Mouse (Mus musculus) forebrain, embryonic 15.5 days (tissue): ENCODE measurements at regions not wholly inside any gene's neighbourhood (a gene's known extent, or its start where the extent isn't known, plus 50 kb on each side); places are given as distances from the start of the nearest gene placed in this dataset.
"Not testable (repeated sequence)": the region's sequence is repeated elsewhere in the genome, so short reads cannot be mapped to it uniquely, and the experiment has no call there.

Experiments used
- ATAC-seq: fragments of 200-750 bp; cut with Nextera tagmentation; replicated peaks from 2 replicates; pipeline ENCODE4 v1.8.0; 2017; ENCODE audit warnings: mild to moderate bottlenecking, moderate TSS enrichment, moderate library complexity
- H3K27ac ChIP-seq: fragments of 300-500 bp; sonication (generic); replicated peaks from 2 replicates; pipeline ENCODE4 v1.5.1; 2015; ENCODE audit warnings: mild to moderate bottlenecking, inconsistent platforms
- H3K27me3 ChIP-seq: fragments of 300-500 bp; sonication (generic); 2 replicates; pipeline ENCODE4 v1.6.1; 2015; ENCODE audit warnings: inconsistent platforms
- H3K36me3 ChIP-seq: fragments of 300-500 bp; sonication (generic); 2 replicates; pipeline ENCODE4 v1.6.1; 2015; ENCODE audit warnings: mild to moderate bottlenecking, inconsistent platforms
- H3K4me1 ChIP-seq: fragments of 300-500 bp; sonication (generic); 2 replicates; pipeline ENCODE4 v1.6.1; 2015; ENCODE audit warnings: inconsistent platforms
- H3K4me2 ChIP-seq: fragments of 300-500 bp; sonication (generic); replicated peaks from 2 replicates; pipeline ENCODE4 v1.6.1; 2015; ENCODE audit warnings: mild to moderate bottlenecking, inconsistent platforms
- H3K4me3 ChIP-seq: fragments of 300-500 bp; sonication (generic); 2 replicates; pipeline ENCODE4 v1.5.1; 2015; ENCODE audit warnings: mild to moderate bottlenecking, inconsistent platforms
- H3K9ac ChIP-seq: fragments of 300-500 bp; sonication (generic); replicated peaks from 2 replicates; pipeline ENCODE4 v1.6.1; 2015; ENCODE audit warnings: mild to moderate bottlenecking, inconsistent platforms
- H3K9me3 ChIP-seq: fragments of 300-500 bp; sonication (generic); 2 replicates; pipeline ENCODE4 v1.6.1; 2016; ENCODE audit warnings: inconsistent platforms
- WGBS: fragments of 180-500 bp; shearing (Covaris S2); methylation state at CpG from one replicate; pipeline ENCODE4 v1.1.7; 2015; ENCODE audit warnings: mixed read lengths; 5-methylcytosine and 5-hydroxymethylcytosine counted together

DNA sequence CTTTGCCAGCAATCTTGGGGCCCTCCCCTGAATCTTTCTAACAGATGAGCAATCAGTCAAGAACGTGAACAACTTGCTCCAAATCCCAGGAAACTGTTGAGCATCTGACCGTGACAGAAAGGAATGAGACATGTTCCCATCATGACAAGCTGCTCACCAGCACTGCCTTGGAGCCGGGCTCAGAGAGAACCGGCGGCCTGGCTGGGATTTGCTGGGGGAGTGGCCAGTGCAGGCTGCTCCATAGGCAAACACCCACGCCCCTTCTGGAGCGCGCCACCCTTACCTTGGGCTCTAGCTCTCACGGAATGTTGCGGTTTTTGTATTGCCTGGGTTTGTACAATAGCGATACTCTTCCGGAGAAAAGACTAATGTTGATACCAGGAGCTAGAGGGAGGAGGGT is 605.4 kb upstream of the Gm19410 start:
- no peak overlapping the region for H3K27ac ChIP-seq
- no peaks in the 10 kb centered on the region for H3K36me3 ChIP-seq
- H3K9me3 ChIP-seq, result no peaks in the 10 kb centered on the region

DNA sequence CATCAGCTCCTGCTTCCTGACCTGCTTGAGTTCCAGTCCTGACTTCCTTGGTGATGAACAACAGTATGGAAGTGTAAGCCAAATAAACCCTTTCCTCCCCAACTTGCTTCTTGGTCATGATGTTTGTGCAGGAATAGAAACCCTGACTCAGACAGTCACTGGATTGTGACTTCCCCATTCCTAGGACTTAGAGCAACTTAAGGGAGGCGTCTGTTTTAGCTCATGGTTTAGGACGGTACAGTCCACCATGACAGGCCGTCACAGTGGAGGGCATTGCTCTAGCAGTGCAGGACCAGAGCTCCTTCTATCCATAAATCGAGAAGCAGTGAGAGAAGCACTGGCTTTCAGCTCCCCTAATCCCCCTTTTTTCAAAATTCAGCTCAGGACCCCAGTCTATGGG is 603.4 kb upstream of the Gm19410 start:
- not testable (repeated sequence) for H3K4me1 ChIP-seq, H3K27me3 ChIP-seq, H3K4me3 ChIP-seq, ATAC-seq, H3K27ac ChIP-seq, H3K4me2 ChIP-seq, H3K36me3 ChIP-seq, H3K9ac ChIP-seq, H3K9me3 ChIP-seq
- 91% methylated on average over 4 of the region's 4 CpGs for WGBS

More for the DNA sequence above, 605.4 kb upstream of the Gm19410 start:
- H3K27me3 ChIP-seq, result no peaks in the 10 kb centered on the region
- no peak overlapping the region for H3K4me2 ChIP-seq
- H3K9ac ChIP-seq, result no peak overlapping the region
- 89% methylated on average over 12 of the region's 12 CpGs for WGBS
- peaks cover 8% of the 10 kb centered on the region for H3K4me1 ChIP-seq
- 0 out of 2 replicates have a peak, but pooled peaks have one; percentile 6 for ATAC-seq
- H3K4me3 ChIP-seq, result no peak overlapping the region

DNA sequence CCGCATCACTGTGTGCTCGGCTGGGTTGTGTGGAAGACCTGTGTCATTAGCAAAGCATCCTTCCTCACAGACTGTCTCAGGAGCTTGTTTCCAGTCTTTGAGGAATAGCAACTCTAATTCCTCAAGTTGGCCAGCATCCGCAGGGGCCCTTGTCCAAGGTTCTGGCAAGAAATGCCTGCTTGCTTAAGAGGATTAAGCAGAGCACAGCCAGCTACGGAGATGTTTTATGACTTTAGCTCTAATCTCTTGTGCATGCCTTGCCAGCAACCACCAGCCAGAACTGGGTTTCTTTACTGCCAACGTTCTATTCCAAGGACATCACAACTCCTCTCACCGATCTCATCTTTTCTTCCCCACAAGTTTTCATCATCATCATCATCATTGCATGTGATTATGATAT is 599.0 kb upstream of the Gm19410 start:
- H3K4me1 ChIP-seq, result no peaks in the 10 kb centered on the region
- no peak overlapping the region for H3K27ac ChIP-seq
- no peaks in the 10 kb centered on the region for H3K36me3 ChIP-seq
- no peak overlapping the region for H3K4me3 ChIP-seq
- H3K9ac ChIP-seq, result no peak overlapping the region
- 83% methylated on average over 6 of the region's 6 CpGs for WGBS
- H3K4me2 ChIP-seq, result no peak overlapping the region
- no peak for ATAC-seq
- H3K27me3 ChIP-seq, result no peaks in the 10 kb centered on the region
- H3K9me3 ChIP-seq, result no peaks in the 10 kb centered on the region

DNA sequence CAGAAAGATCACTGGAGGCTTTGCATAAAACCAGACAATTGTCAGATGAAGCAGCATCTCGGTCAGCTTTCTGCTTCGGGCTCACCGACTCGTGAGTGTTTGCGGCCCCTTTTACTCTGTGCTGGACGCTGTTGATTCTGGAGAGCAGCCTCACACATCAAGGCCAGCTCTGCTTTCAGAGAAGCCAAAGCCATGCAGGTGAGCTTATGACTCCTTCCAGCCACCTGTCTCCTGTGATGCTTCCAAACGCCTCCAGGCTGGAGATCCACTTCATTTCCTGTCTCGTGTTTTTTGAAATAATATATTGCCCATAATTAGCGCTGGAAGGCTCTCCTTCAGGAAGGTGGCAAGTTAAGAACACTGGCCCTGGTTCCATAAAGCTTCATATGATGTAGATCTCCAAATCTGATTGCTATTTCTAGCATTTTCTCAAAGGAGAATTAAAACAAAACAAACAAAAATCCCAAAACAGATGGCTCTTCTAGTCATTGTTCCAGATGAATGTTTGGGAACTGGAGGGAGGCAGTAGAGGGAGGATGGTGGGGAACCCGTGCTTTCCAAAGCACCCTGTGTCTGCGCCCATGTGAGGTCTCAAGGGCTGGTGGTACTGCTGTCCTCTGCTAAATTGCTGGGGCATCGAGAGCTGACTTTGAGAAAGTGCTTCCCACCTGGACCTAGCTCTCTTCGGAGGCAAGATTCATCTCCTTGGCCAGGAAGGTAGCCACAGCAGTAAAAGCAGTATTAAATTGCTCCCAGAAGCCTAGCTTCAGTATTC is 593.9 kb upstream of the Gm19410 start:
- ATAC-seq, result no peak
- Histone ChIP-seq H3K27ac (no peak overlapping the region), H3K9ac (no peak overlapping the region), H3K4me1 (no peaks in the 10 kb centered on the region), H3K9me3 (no peaks in the 10 kb centered on the region), H3K4me2 (no peak overlapping the region), H3K36me3 (no peaks in the 10 kb centered on the region), H3K27me3 (no peaks in the 10 kb centered on the region), H3K4me3 (no peak overlapping the region)
- WGBS, result 90% methylated on average over 13 of the region's 13 CpGs

DNA sequence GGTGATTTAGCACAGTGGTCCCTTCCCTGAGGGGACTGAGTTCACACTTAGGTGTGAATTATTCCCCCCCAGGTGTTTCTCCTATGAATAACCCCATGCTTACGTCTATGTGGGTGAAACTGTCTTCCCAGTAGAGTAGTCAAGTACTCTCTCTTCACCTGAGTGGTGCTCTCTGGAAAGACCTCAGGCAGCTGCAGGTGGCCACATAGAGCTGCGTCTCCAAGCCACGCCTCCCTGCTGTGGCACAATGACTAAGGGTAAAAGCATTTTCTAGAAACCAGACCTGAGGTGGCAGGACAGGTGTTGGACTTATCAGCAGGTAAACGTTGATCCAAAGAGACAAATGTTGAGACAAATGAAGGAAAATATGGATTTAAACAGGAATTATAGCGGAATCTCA is 588.3 kb upstream of the Gm19410 start:
- Histone ChIP-seq H3K27ac (no peak overlapping the region), H3K36me3 (no peaks in the 10 kb centered on the region), H3K4me3 (no peak overlapping the region), H3K27me3 (no peaks in the 10 kb centered on the region), H3K4me1 (no peaks in the 10 kb centered on the region), H3K9me3 (no peaks in the 10 kb centered on the region), H3K4me2 (no peak overlapping the region), H3K9ac (no peak overlapping the region)
- ATAC-seq, result no peak
- 73% methylated on average over 5 of the region's 5 CpGs for WGBS

DNA sequence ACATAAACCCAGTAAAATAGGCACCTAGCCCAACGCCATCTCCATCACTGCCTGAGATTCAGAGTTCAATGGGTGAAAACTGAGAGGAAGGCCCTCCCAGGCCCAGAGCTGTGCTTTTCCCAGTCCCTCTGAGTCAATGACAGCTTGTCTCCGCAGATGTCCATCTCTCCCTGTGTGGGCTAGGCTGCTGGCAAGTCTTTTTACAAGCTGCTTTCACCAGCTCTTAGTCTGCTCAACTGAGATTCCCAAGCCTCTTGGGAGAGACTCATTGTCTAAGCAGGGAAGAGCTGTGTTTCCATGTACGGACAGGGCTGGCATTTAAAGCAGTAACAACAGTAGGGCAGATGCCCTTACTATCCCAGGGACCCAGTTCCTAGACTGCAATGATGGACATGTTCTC is 585.5 kb upstream of the Gm19410 start:
- 69% methylated on average over 3 of the region's 3 CpGs for WGBS
- no peaks in the 10 kb centered on the region for H3K27me3 ChIP-seq
- no peaks in the 10 kb centered on the region for H3K36me3 ChIP-seq
- no peak overlapping the region for H3K9ac ChIP-seq
- no peak overlapping the region for H3K4me2 ChIP-seq
- no peak overlapping the region for H3K4me3 ChIP-seq
- no peak overlapping the region for H3K27ac ChIP-seq
- ATAC-seq, result no peak
- no peaks in the 10 kb centered on the region for H3K9me3 ChIP-seq
- H3K4me1 ChIP-seq, result no peaks in the 10 kb centered on the region

DNA sequence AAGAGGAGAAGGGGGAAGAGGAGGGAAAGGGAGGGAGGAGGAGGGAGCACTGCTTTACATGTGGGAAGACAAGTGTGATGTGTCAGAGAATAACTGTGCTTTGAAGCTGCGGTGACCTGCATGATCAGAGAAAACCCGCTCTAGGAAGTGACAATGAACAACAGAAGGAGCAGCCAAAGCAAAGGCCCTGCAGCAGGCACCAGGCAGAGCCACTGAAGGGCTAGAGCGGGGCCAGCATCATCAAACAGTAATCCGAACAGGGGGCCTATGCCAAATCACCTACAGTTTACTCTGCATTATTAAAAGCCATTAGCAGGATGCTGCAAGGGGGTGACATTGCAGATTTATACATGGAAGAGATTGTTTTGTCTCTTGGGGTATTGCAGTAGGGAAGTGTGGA is 583.4 kb upstream of the Gm19410 start:
- Histone ChIP-seq H3K4me1 (no peaks in the 10 kb centered on the region), H3K27me3 (no peaks in the 10 kb centered on the region), H3K4me3 (no peak overlapping the region), H3K4me2 (no peak overlapping the region), H3K9ac (no peak overlapping the region), H3K36me3 (no peaks in the 10 kb centered on the region), H3K27ac (no peak overlapping the region), H3K9me3 (no peaks in the 10 kb centered on the region)
- ATAC-seq, result no peak
- WGBS, result 68% methylated on average over 4 of the region's 4 CpGs

DNA sequence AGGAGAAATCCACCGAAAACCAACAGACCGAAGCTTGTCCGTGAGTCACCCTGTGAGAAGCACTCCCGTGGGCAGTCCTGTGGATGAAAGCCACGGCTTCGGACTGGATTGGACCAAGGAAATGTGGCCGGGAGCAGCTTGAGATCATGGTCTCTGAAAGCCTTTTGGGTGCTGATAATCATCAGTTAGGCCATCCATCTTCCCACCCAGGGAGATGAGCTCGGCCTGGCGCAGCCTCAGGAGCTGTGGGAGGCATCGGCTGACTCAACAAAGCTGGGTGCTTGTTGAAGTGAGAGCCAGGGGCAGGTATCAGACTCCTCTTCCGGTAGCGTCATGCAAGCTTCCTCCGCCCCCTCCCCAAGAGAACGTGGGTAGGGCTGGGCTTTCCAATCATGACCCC is 582.2 kb upstream of the Gm19410 start:
- no peak overlapping the region for H3K4me3 ChIP-seq
- ATAC-seq, result no peak
- no peaks in the 10 kb centered on the region for H3K36me3 ChIP-seq
- no peak overlapping the region for H3K27ac ChIP-seq
- no peaks in the 10 kb centered on the region for H3K4me1 ChIP-seq
- H3K9me3 ChIP-seq, result no peaks in the 10 kb centered on the region
- no peaks in the 10 kb centered on the region for H3K27me3 ChIP-seq
- whole genome bisulfite sequencing, result 97% methylated on average over 14 of the region's 14 CpGs
- no peak overlapping the region for H3K4me2 ChIP-seq
- no peak overlapping the region for H3K9ac ChIP-seq

DNA sequence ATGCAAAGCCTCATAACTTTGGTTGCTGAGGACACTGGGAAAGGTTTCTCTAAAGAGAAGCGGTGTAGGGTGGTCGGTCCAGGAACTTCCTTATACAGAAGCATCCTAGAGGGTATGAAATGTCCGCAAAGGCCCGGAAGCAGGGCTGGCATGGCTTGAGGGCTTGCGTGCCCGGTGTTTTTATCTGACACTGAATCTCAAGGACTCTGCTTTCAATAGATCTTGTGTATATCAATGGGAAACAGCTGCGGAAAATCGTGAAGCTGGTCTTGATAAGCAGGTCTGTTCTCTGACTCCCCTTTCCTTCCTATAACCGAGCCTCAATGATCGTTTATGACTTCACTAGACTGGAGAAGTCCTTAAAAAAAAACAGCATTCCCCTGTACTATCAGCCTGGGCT is 580.4 kb upstream of the Gm19410 start:
- Histone ChIP-seq H3K4me2 (no peak overlapping the region), H3K36me3 (no peaks in the 10 kb centered on the region), H3K27ac (no peak overlapping the region), H3K9me3 (no peaks in the 10 kb centered on the region), H3K4me3 (no peak overlapping the region), H3K9ac (no peak overlapping the region), H3K4me1 (no peaks in the 10 kb centered on the region), H3K27me3 (no peaks in the 10 kb centered on the region)
- 90% methylated on average over 10 of the region's 10 CpGs for WGBS
- ATAC-seq, result no peak

DNA sequence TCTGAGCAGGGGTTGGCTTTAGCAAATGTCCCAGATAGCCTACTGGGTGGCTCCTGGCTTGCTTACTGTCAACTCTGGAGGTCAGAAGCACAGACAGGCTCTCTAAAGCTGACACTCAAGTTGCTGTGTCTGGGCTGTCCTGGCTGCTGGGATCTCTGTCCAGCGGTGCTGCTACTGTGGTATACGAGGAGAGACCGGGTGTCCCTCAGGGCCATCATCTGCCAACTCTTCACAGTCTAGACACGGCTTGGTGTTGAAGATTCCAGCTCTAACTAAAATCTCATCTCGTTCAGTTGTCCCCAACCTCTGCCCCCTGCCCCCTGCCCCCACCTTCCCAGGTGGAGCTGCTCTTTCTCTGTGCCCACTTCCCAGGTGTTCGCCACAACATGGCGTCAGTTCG is 577.1 kb upstream of the Gm19410 start:
- H3K27ac ChIP-seq, result no peak overlapping the region
- ATAC-seq, result no peak
- H3K9me3 ChIP-seq, result no peaks in the 10 kb centered on the region
- H3K4me3 ChIP-seq, result no peak overlapping the region
- H3K4me2 ChIP-seq, result no peak overlapping the region
- H3K4me1 ChIP-seq, result peaks cover 2% of the 10 kb centered on the region; the same call in 1 of the 2 replicates
- H3K9ac ChIP-seq, result no peak overlapping the region
- WGBS, result 93% methylated on average over 8 of the region's 8 CpGs
- no peaks in the 10 kb centered on the region for H3K36me3 ChIP-seq
- H3K27me3 ChIP-seq, result no peaks in the 10 kb centered on the region

DNA sequence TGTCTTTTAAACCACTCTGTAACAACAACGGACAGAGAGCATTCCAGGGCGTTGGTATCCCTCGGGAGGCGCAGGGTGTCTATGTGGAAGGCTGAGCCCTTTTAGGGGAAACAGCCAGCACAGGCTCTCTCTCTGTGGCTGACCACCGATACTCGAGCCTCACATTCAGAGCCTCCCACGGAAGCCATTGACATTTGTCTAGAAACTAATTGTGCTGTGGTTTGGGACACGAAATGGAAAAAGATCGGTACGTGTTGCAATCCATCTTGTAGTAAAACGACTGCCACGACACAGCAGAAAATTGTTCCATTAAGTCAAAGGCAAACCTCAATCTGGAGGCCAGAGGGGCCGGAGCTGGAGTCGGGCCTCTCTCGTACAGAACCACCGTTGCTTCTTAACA is 575.9 kb upstream of the Gm19410 start:
- ATAC-seq, result no peak
- H3K27me3 ChIP-seq, result no peaks in the 10 kb centered on the region
- H3K4me1 ChIP-seq, result peaks cover 7% of the 10 kb centered on the region; the same call in 1 of the 2 replicates
- WGBS, result 89% methylated on average over 16 of the region's 16 CpGs
- no peaks in the 10 kb centered on the region for H3K9me3 ChIP-seq
- no peak overlapping the region for H3K9ac ChIP-seq
- H3K4me3 ChIP-seq, result no peak overlapping the region
- no peaks in the 10 kb centered on the region for H3K36me3 ChIP-seq
- no peak overlapping the region for H3K4me2 ChIP-seq
- no peak overlapping the region for H3K27ac ChIP-seq

DNA sequence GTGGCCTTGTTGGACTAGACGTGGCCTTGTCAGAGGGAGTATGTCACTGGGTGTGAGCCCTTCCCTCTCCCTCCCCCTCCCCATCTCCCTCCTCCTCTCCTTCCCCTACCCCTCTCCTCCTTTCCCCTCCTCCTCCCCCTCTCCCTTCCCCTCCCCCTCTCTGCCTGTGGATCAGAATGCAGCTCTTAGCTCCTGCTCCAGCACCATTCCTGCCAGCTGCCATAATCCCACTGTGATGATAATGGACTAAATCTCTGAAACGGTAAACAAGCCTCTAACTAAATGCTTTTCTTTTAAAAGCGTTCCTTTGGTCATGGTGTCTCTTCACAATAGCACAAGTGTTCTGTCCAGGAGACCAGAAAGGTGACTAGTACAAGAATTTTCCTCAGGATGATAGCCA is 573.1 kb upstream of the Gm19410 start:
- no peaks in the 10 kb centered on the region for H3K9me3 ChIP-seq
- WGBS, result 22% methylated on average over 3 of the region's 3 CpGs

DNA sequence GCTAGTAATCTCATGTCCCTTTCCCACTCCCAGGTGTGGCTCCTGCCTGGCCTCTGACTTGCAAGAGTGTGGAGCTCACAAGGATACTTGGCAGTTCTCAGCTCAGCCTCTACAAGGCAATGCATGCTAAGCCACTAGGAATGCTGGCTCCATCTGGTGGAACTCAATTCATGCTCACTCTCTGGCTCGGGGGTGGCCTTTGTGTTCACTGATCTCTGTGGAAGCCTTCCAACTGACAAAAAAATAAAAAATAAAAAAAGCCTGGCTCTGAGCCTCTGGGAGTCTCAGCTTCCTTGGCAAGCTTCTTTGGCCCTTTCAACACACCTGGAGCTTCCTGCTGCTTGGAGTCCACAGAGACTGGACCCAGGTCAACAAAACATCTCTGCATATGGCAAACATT is 571.8 kb upstream of the Gm19410 start:
- no peak overlapping the region for H3K9ac ChIP-seq
- no peaks in the 10 kb centered on the region for H3K36me3 ChIP-seq
- H3K4me1 ChIP-seq, result peaks cover 7% of the 10 kb centered on the region
- 17% methylated on average over 1 of the region's 1 CpGs for WGBS
- ATAC-seq, result peak; percentile 66; the same call in 1 of the 2 replicates
- H3K4me2 ChIP-seq, result no peak overlapping the region
- H3K4me3 ChIP-seq, result no peak overlapping the region
- no peak overlapping the region for H3K27ac ChIP-seq
- H3K9me3 ChIP-seq, result no peaks in the 10 kb centered on the region
- no peaks in the 10 kb centered on the region for H3K27me3 ChIP-seq

More for the DNA sequence above, 573.1 kb upstream of the Gm19410 start:
- Histone ChIP-seq H3K4me3 (no peak overlapping the region), H3K9ac (no peak overlapping the region), H3K27me3 (no peaks in the 10 kb centered on the region), H3K36me3 (no peaks in the 10 kb centered on the region), H3K4me2 (no peak overlapping the region), H3K4me1 (peaks cover 7% of the 10 kb centered on the region), H3K27ac (no peak overlapping the region)
- no peak for ATAC-seq
